In the genomic region with DNA sequence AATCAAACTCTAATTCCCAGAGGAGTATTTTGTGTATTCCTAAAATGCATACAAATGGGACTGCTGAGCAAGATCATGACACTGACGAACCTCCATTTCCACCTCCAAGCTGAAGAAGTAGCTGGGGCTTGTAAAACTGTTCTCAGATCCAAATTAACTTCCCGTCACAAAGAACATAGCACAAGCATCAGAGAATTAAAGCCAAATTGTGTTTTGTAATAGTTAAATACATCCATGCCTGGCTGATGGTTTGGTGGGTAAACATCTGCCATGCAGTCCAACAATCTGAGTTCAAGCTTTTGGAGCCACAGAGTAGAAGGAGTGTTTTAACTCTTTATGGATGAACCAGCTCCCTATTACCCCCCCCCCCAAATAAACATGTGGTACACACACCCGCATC, we compare ENCODE assay signal across 47 mouse cellular contexts. TPM values are rescaled to one million over a fixed set of nuclear protein-coding genes. Genes with fewer than 3 reads are reported as not detected.
"Had no signal": no experiment of that assay in that cellular context is flagged by ENCODE, and none has a peak within 500 bp of the region (broad histone marks: within the 10 kb centered on the region; RNA-seq: fewer than 3 reads in every experiment).

No protein-coding gene starts in this region.

- H3K4me1 ChIP-seq: limb, embryonic 10.5 days; limb, embryonic 12.5 days; limb, embryonic 13.5 days; limb, embryonic 15.5 days; liver, embryonic 12.5 days; liver, embryonic 13.5 days; liver, embryonic 15.5 days; lung, embryonic 15.5 days; megakaryocyte, embryonic 14.5 days; midbrain, embryonic 10.5 days; midbrain, embryonic 12.5 days; midbrain, embryonic 13.5 days; midbrain, embryonic 15.5 days; neural tube, embryonic 12.5 days had no signal

- H3K27me3 ChIP-seq: limb, embryonic 12.5 days; limb, embryonic 13.5 days; limb, embryonic 15.5 days; liver, embryonic 12.5 days; liver, embryonic 13.5 days; liver, embryonic 15.5 days; lung, embryonic 15.5 days; midbrain, embryonic 12.5 days; midbrain, embryonic 13.5 days; midbrain, embryonic 15.5 days; neural tube, embryonic 12.5 days had no signal

- H3K36me3 ChIP-seq: limb, embryonic 10.5 days; limb, embryonic 12.5 days; limb, embryonic 13.5 days; limb, embryonic 15.5 days; liver, embryonic 12.5 days; liver, embryonic 13.5 days; liver, embryonic 15.5 days; lung, embryonic 15.5 days; midbrain, embryonic 10.5 days; midbrain, embryonic 12.5 days; midbrain, embryonic 13.5 days; midbrain, embryonic 15.5 days; neural tube, embryonic 12.5 days had no signal

- H3K27ac ChIP-seq: left cerebral cortex, adult 2 months; limb, embryonic 10.5 days; limb, embryonic 12.5 days; limb, embryonic 13.5 days; limb, embryonic 15.5 days; liver, embryonic 12.5 days; liver, embryonic 13.5 days; liver, embryonic 14.5 days; liver, embryonic 15.5 days; lung, embryonic 15.5 days; macrophage; midbrain, embryonic 10.5 days; midbrain, embryonic 12.5 days; midbrain, embryonic 13.5 days; midbrain, embryonic 15.5 days; neural tube, embryonic 12.5 days had no signal

- H3K4me2 ChIP-seq: limb, embryonic 12.5 days; limb, embryonic 13.5 days; limb, embryonic 15.5 days; liver, embryonic 12.5 days; liver, embryonic 13.5 days; liver, embryonic 15.5 days; lung, embryonic 14.5 days; lung, embryonic 15.5 days; midbrain, embryonic 11.5 days; midbrain, embryonic 12.5 days; midbrain, embryonic 13.5 days; midbrain, embryonic 15.5 days; neural tube, embryonic 12.5 days had no signal

- H3K9ac ChIP-seq: limb, embryonic 12.5 days; limb, embryonic 13.5 days; limb, embryonic 15.5 days; liver, embryonic 12.5 days; liver, embryonic 13.5 days; liver, embryonic 14.5 days; liver, embryonic 15.5 days; liver, postnatal 0 days; lung, embryonic 14.5 days; lung, embryonic 15.5 days; midbrain, embryonic 12.5 days; midbrain, embryonic 13.5 days; midbrain, embryonic 15.5 days; neural tube, embryonic 12.5 days had no signal

- DNase-seq: left cerebral cortex, postnatal 4 days; liver; liver, embryonic 13.5 days; liver, postnatal 0 days; lung, adult 18-20 months; lung, adult 2 months; lung, embryonic 14.5 days; lung, postnatal 10 days; lung, postnatal 14 days; lung, postnatal 36 days; lung, postnatal 4 days; midbrain, embryonic 14.5 days had no signal

- ATAC-seq: liver, embryonic 12.5 days; lung, postnatal 0 days; midbrain, embryonic 13.5 days; midbrain, embryonic 15.5 days; midbrain, embryonic 16.5 days had no signal

- H3K9me3 ChIP-seq: limb, embryonic 10.5 days; limb, embryonic 12.5 days; limb, embryonic 13.5 days; limb, embryonic 15.5 days; liver, embryonic 12.5 days; liver, embryonic 13.5 days; liver, embryonic 15.5 days; lung, embryonic 15.5 days; megakaryocyte, embryonic 14.5 days; midbrain, embryonic 10.5 days; midbrain, embryonic 12.5 days; midbrain, embryonic 13.5 days; midbrain, embryonic 15.5 days; neural tube, embryonic 12.5 days had no signal

- H3K4me3 ChIP-seq: left cerebral cortex, adult 2 months; limb, embryonic 10.5 days; limb, embryonic 12.5 days; limb, embryonic 13.5 days; limb, embryonic 15.5 days; liver, embryonic 12.5 days; liver, embryonic 13.5 days; liver, embryonic 15.5 days; lung, embryonic 15.5 days; megakaryocyte, embryonic 14.5 days; midbrain, embryonic 10.5 days; midbrain, embryonic 12.5 days; midbrain, embryonic 13.5 days; midbrain, embryonic 15.5 days; myocyte; neural tube, embryonic 12.5 days had no signal

RNA-seq across cellular contexts. Expression of a gene that starts 23.6 kb away (rescaled TPM):
- total RNA-seq: left cerebral cortex, adult 2 months; left cerebral cortex, adult 8-10 months; left cerebral cortex, postnatal 10 days; left cerebral cortex, postnatal 14 days; left cerebral cortex, postnatal 25 days; left cerebral cortex, postnatal 36 days; left cerebral cortex, postnatal 4 days; megakaryocyte progenitor cell, adult 5-6 weeks; megakaryocyte, adult 5-6 weeks; megakaryocyte-erythroid progenitor cell, adult 5-6 weeks; midbrain, postnatal 0 days; monocyte, adult 5-6 weeks had no signal
- polyA plus RNA-seq: limb, embryonic 10.5 days; limb, embryonic 11.5 days; limb, embryonic 12.5 days; limb, embryonic 13.5 days; limb, embryonic 14.5 days; limb, embryonic 15.5 days; liver, embryonic 12.5 days; liver, embryonic 13.5 days; liver, embryonic 14.5 days; liver, embryonic 15.5 days; liver, embryonic 16.5 days; liver, postnatal 0 days; lung, adult 2 months; lung, embryonic 14.5 days; lung, embryonic 15.5 days; lung, embryonic 16.5 days; lung, postnatal 0 days; macrophage; midbrain, embryonic 10.5 days; midbrain, embryonic 11.5 days; midbrain, embryonic 12.5 days; midbrain, embryonic 13.5 days; midbrain, embryonic 14.5 days; midbrain, embryonic 15.5 days; midbrain, embryonic 16.5 days; midbrain, postnatal 0 days; myocyte; neural tube, embryonic 11.5 days; neural tube, embryonic 12.5 days had no signal
